ENCODE assay signal across 26 mouse cellular contexts in the genomic region with DNA sequence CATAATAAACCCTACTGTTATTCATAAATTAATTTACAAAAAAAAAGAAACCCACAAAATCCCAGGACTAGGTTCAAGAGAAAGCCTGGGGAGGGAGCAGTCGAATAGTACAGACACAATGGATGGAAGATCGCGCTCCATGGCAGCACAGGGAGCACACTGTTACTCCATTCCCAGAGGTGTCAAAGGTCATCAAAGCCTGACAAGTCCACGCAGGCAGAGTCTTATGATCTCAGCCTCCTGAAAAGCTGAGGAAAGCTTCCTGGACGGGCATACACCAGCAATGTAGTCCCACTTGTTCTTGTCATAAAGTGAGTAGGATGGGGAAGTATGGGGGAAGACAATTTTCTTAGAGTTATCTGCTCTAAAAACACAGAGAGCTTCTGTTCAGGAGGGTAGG. TPM values are rescaled to one million over a fixed set of nuclear protein-coding genes. Genes with fewer than 3 reads are reported as not detected.
DNase-seq lines count a peak whose midpoint lies in the region; ATAC-seq and TF ChIP-seq lines count a peak whose summit lies in the region.
"Had no signal": no experiment of that assay in that cellular context is flagged by ENCODE, and none has a peak within 500 bp of the region (broad histone marks: within the 10 kb centered on the region; RNA-seq: fewer than 3 reads in every experiment).

No protein-coding gene starts in this region.

- peaks cover 29% of the 10 kb centered on the region for H3K4me1 ChIP-seq in neural tube, embryonic 13.5 days (replicated peaks)
- H3K4me1 ChIP-seq in neural tube, embryonic 15.5 days: peaks cover 11% of the 10 kb centered on the region
- H3K4me1 ChIP-seq in intestine, postnatal 0 days (replicated peaks; ENCODE audit: control insufficient read depth, insufficient read depth, low read length): 0 out of 2 replicates have a peak, but pooled peaks cover 3% of the 10 kb centered on the region
- peaks cover 8% of the 10 kb centered on the region for H3K4me1 ChIP-seq in forebrain, embryonic 10.5 days

- H3K9me3 ChIP-seq in neural tube, embryonic 13.5 days: no peaks in the 10 kb centered on the region
- no peaks in the 10 kb centered on the region for H3K9me3 ChIP-seq in neural tube, embryonic 15.5 days (replicated peaks)
- H3K9me3 ChIP-seq in intestine, postnatal 0 days (ENCODE audit: control insufficient read depth): no peaks in the 10 kb centered on the region
- no peaks in the 10 kb centered on the region for H3K9me3 ChIP-seq in forebrain, embryonic 10.5 days
- H3K9me3 ChIP-seq: G1E; hindbrain, embryonic 12.5 days; hindbrain, embryonic 15.5 days had no signal

- no peaks in the 10 kb centered on the region for H3K27me3 ChIP-seq in neural tube, embryonic 13.5 days
- no peaks in the 10 kb centered on the region for H3K27me3 ChIP-seq in neural tube, embryonic 15.5 days (replicated peaks)
- H3K27me3 ChIP-seq in intestine, postnatal 0 days (replicated peaks; ENCODE audit: control insufficient read depth, insufficient read depth, low read length): no peaks in the 10 kb centered on the region
- no peaks in the 10 kb centered on the region for H3K27me3 ChIP-seq in forebrain, embryonic 10.5 days (ENCODE audit: poor library complexity, severe bottlenecking)
- H3K27me3 ChIP-seq: CH12.LX; hindbrain, embryonic 12.5 days; hindbrain, embryonic 15.5 days; Patski had no signal

- TF ChIP-seq CTCF in intestine, postnatal 0 days (IDR thresholded peaks at IDR 0.05; ENCODE audit: low read depth): no peak

- no peak for ATAC-seq in neural tube, embryonic 13.5 days (ENCODE audit: low read depth)
- ATAC-seq in neural tube, embryonic 15.5 days (ENCODE audit: low FRiP score): no peak
- ATAC-seq in intestine, postnatal 0 days: peak; percentile 56
- ATAC-seq: forebrain, embryonic 14.5 days; forebrain, postnatal 0 days; Patski had no signal

- H3K4me3 ChIP-seq in neural tube, embryonic 13.5 days: no peak overlapping the region
- no peak overlapping the region for H3K4me3 ChIP-seq in neural tube, embryonic 15.5 days (replicated peaks)
- H3K4me3 ChIP-seq in intestine, postnatal 0 days (ENCODE audit: low read depth, low read length): no peak overlapping the region
- H3K4me3 ChIP-seq in forebrain, embryonic 10.5 days: no peak overlapping the region
- H3K4me3 ChIP-seq: gastrocnemius, adult 2 months; hindbrain, embryonic 12.5 days; hindbrain, embryonic 15.5 days had no signal

- no peak overlapping the region for H3K9ac ChIP-seq in neural tube, embryonic 13.5 days
- H3K9ac ChIP-seq in neural tube, embryonic 15.5 days (replicated peaks): no peak overlapping the region
- no peak overlapping the region for H3K9ac ChIP-seq in intestine, postnatal 0 days (ENCODE audit: low read depth, low read length)
- H3K9ac ChIP-seq: forebrain, postnatal 0 days; hindbrain, embryonic 12.5 days; hindbrain, embryonic 15.5 days had no signal

- peak; percentile 9 for DNase-seq in embryo, embryonic 11 days
- DNase-seq in embryo, embryonic 10.5 days (ENCODE audit: low spot score): no peak
- DNase-seq in forebrain, embryonic 10.5 days (ENCODE audit: extremely low spot score, low spot score): no peak
- DNase-seq in right cerebral cortex, adult 2 months (ENCODE audit: low spot score in 2 of 2): no peak
- DNase-seq: adrenal gland, postnatal 14 days; B cell, adult 2 months; cerebellum, adult 11-12 months; cerebellum, adult 8-10 months; cerebellum, postnatal 10 days; forebrain, postnatal 0 days; gastrocnemius, adult 2 months; gastrocnemius, postnatal 14 days; heart, adult 11 months had no signal

- no peak overlapping the region for H3K27ac ChIP-seq in neural tube, embryonic 13.5 days (replicated peaks)
- no peak overlapping the region for H3K27ac ChIP-seq in neural tube, embryonic 15.5 days (replicated peaks)
- H3K27ac ChIP-seq in intestine, postnatal 0 days (ENCODE audit: low read depth, low read length): 0 out of 2 replicates have a peak overlapping the region, but pooled peaks have one; percentile 16
- H3K27ac ChIP-seq in forebrain, embryonic 10.5 days: no peak overlapping the region
- H3K27ac ChIP-seq: gastrocnemius, adult 2 months; hindbrain, embryonic 12.5 days; hindbrain, embryonic 15.5 days had no signal

- peak overlapping the region; percentile 7; the same call in 1 of the 2 replicates for H3K4me2 ChIP-seq in neural tube, embryonic 13.5 days
- H3K4me2 ChIP-seq in neural tube, embryonic 15.5 days: no peak overlapping the region
- H3K4me2 ChIP-seq in intestine, postnatal 0 days (replicated peaks; ENCODE audit: low read depth): no peak overlapping the region
- H3K4me2 ChIP-seq: heart, embryonic 11.5 days; hindbrain, embryonic 12.5 days; hindbrain, embryonic 15.5 days had no signal

- H3K36me3 ChIP-seq in neural tube, embryonic 13.5 days: 0 out of 2 replicates have a peak, but pooled peaks cover 3% of the 10 kb centered on the region
- no peaks in the 10 kb centered on the region for H3K36me3 ChIP-seq in neural tube, embryonic 15.5 days
- no peaks in the 10 kb centered on the region for H3K36me3 ChIP-seq in intestine, postnatal 0 days (ENCODE audit: control insufficient read depth, insufficient read depth)
- no peaks in the 10 kb centered on the region for H3K36me3 ChIP-seq in forebrain, embryonic 10.5 days (replicated peaks)
- H3K36me3 ChIP-seq: hindbrain, embryonic 12.5 days; hindbrain, embryonic 15.5 days had no signal

- WGBS in neural tube, embryonic 13.5 days: 71% methylated on average over 5 of the region's 5 CpGs
- WGBS in neural tube, embryonic 15.5 days: 74% methylated on average over 5 of the region's 5 CpGs
- 52% methylated on average over 5 of the region's 5 CpGs for WGBS in intestine, postnatal 0 days
- 77% methylated on average over 5 of the region's 5 CpGs for WGBS in forebrain, embryonic 10.5 days

RNA-seq across cellular contexts. Expression of a gene that starts 5.2 kb away (rescaled TPM):
- 194 and 213 TPM in 2 replicates for polyA plus RNA-seq in neural tube, embryonic 13.5 days (2015; fragmentation: Nextera tagmentation; extraction: Ambion mirVana)
- 151 and 158 TPM in 2 replicates for polyA plus RNA-seq in neural tube, embryonic 15.5 days (2015; fragmentation: Nextera tagmentation; extraction: Ambion mirVana)
- 190 and 195 TPM in 2 replicates for polyA plus RNA-seq in intestine, postnatal 0 days (2015; fragmentation: Nextera tagmentation; extraction: Ambion mirVana)
- polyA plus RNA-seq in forebrain, embryonic 10.5 days (2016; fragmentation: Nextera tagmentation; extraction: Ambion mirVana): 48.6 and 49.0 TPM in 2 replicates

RNA-seq across cellular contexts. Expression of a gene that starts 37.1 kb away (rescaled TPM):
- not detected in 2 replicates for polyA plus RNA-seq in neural tube, embryonic 13.5 days (2015; fragmentation: Nextera tagmentation; extraction: Ambion mirVana)
- 0.26 TPM in 1 of 2 replicates, not detected in the other for polyA plus RNA-seq in neural tube, embryonic 15.5 days (2015; fragmentation: Nextera tagmentation; extraction: Ambion mirVana)
- polyA plus RNA-seq in intestine, postnatal 0 days (2015; fragmentation: Nextera tagmentation; extraction: Ambion mirVana): 0.07 TPM in 1 of 2 replicates, not detected in the other
- polyA plus RNA-seq in forebrain, embryonic 10.5 days (2016; fragmentation: Nextera tagmentation; extraction: Ambion mirVana): 0.07 TPM in 1 of 2 replicates, not detected in the other
- polyA plus RNA-seq: forebrain, embryonic 11.5 days; forebrain, embryonic 14.5 days; forebrain, postnatal 0 days; G1E; heart, embryonic 11.5 days; heart, embryonic 14.5 days; heart, postnatal 0 days; hindbrain, embryonic 12.5 days; Patski had no signal
